Mouse (Mus musculus): ENCODE results near the gene Robo1. TPM values are rescaled to one million over a fixed set of nuclear protein-coding genes. Genes with fewer than 3 reads are reported as not detected.

The Robo1 gene
- polyA plus RNA-seq, 1 experiment from 2014 or later, result 26.8 TPM

DNA sequence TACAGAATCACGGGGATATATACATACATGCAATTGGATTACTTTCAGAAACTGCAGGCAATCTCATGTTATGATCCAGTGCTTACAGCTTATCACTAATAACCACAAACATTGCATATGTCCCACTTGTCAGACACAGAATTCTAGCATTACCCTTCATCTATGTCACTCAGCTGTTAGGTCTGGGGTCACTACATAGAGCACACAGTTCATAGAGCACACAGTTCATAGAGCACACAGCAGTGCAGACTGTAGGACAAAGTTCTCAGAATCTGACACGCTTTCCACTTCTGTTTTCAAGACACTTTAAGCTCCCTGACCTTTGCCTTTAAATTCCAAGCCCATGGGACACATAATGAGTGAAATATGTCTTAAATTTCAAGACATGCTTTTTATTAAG is 307.3 kb downstream of the Robo1 start:
- 34% methylated on average over 2 of the region's 2 CpGs for WGBS
- no peaks in the 10 kb centered on the region for H3K36me3 ChIP-seq (ENCODE audit: control insufficient read depth, insufficient read depth, low read length)
- H3K27me3 ChIP-seq (ENCODE audit: control insufficient read depth, insufficient read depth, low read depth, low read length), result no peaks in the 10 kb centered on the region
- no peak overlapping the region for H3K4me3 ChIP-seq (ENCODE audit: low read length)
- peak; percentile 47; the same call in 1 of the 2 replicates for ATAC-seq (ENCODE audit: low read depth)
- H3K4me1 ChIP-seq (replicated peaks; ENCODE audit: control insufficient read depth, insufficient read depth, low read length), result no peaks in the 10 kb centered on the region
- H3K27ac ChIP-seq (ENCODE audit: low read length), result no peak overlapping the region
- H3K9ac ChIP-seq (ENCODE audit: low read length), result no peak overlapping the region
- no peaks in the 10 kb centered on the region for H3K9me3 ChIP-seq (ENCODE audit: control insufficient read depth, low read length)
- H3K4me2 ChIP-seq (ENCODE audit: low read depth, low read length), result no peak overlapping the region

DNA sequence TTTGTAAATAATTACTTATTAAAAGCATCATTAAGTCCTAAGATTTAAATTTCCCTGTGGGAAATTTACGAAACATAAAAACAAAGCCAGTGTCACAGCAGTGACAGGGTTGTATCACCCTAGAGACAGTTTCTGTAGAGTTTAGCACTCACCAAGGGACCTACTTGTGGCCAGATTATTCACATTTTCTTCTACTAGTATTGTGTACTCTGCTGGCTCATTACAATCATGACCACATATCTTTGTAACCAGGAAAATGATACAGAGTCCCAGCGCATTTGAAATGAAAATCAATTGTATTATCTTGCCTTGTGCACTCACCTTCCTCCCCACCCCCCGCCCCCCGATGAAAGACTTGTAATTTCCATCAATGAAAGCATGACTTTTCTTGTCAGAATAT is 314.3 kb downstream of the Robo1 start:
- Histone ChIP-seq H3K4me1 (replicated peaks; ENCODE audit: control insufficient read depth, insufficient read depth, low read length) (no peaks in the 10 kb centered on the region), H3K9me3 (ENCODE audit: control insufficient read depth, low read length) (no peaks in the 10 kb centered on the region), H3K4me3 (ENCODE audit: low read length) (no peak overlapping the region), H3K27me3 (ENCODE audit: control insufficient read depth, insufficient read depth, low read depth, low read length) (no peaks in the 10 kb centered on the region), H3K36me3 (ENCODE audit: control insufficient read depth, insufficient read depth, low read length) (no peaks in the 10 kb centered on the region), H3K27ac (ENCODE audit: low read length) (no peak overlapping the region), H3K9ac (ENCODE audit: low read length) (no peak overlapping the region), H3K4me2 (ENCODE audit: low read depth, low read length) (no peak overlapping the region)
- WGBS, result 80% methylated on average over 4 of the region's 4 CpGs
- no peak for ATAC-seq (ENCODE audit: low read depth)

DNA sequence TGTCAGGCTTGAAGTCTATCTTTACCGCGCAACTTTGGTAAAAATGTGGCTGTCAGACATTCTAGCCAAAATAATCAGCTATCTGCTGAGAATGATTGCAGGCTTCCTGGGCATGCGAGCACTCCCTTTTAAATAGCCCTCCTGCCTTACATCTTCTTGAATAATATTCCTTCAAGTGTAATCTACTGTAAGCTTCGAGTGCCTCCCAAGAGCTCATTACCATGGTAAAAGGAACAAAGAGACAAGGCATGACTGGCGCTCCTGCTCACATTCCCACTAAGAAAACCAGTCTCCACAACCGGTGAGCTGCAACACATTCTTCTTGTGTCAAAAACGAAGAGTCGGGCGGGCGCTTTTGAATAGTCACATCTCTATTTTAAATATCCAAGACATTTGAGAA is 314.8 kb downstream of the Robo1 start:
- Histone ChIP-seq H3K4me3 (ENCODE audit: low read length) (no peak overlapping the region), H3K9me3 (ENCODE audit: control insufficient read depth, low read length) (no peaks in the 10 kb centered on the region), H3K4me2 (ENCODE audit: low read depth, low read length) (no peak overlapping the region), H3K27me3 (ENCODE audit: control insufficient read depth, insufficient read depth, low read depth, low read length) (no peaks in the 10 kb centered on the region), H3K4me1 (replicated peaks; ENCODE audit: control insufficient read depth, insufficient read depth, low read length) (no peaks in the 10 kb centered on the region), H3K36me3 (ENCODE audit: control insufficient read depth, insufficient read depth, low read length) (no peaks in the 10 kb centered on the region), H3K9ac (ENCODE audit: low read length) (no peak overlapping the region), H3K27ac (ENCODE audit: low read length) (no peak overlapping the region)
- 77% methylated on average over 10 of the region's 10 CpGs for WGBS
- no peak for ATAC-seq (ENCODE audit: low read depth)

- H3K27me3 ChIP-seq (ENCODE audit: control insufficient read depth, insufficient read depth, low read depth, low read length), result no peaks in the 10 kb centered on the region
- H3K9ac ChIP-seq (ENCODE audit: low read length), result no peak overlapping the region
- 38% methylated on average over 6 of the region's 7 CpGs for WGBS
- no peak overlapping the region for H3K4me3 ChIP-seq (ENCODE audit: low read length)
- no peaks in the 10 kb centered on the region for H3K36me3 ChIP-seq (ENCODE audit: control insufficient read depth, insufficient read depth, low read length)
- H3K27ac ChIP-seq (ENCODE audit: low read length), result peak overlapping the region; percentile 33; the same call in 1 of the 2 replicates
- ATAC-seq (ENCODE audit: low read depth), result peak; percentile 86
- no peaks in the 10 kb centered on the region; the same call in 1 of the 2 replicates for H3K4me1 ChIP-seq (replicated peaks; ENCODE audit: control insufficient read depth, insufficient read depth, low read length)
- no peaks in the 10 kb centered on the region for H3K9me3 ChIP-seq (ENCODE audit: control insufficient read depth, low read length)
- no peak overlapping the region for H3K4me2 ChIP-seq (ENCODE audit: low read depth, low read length)
Measured at GRCm38 (mm10) chr16:72633846-72634245, 325.7 kb downstream of the Robo1 start.

DNA sequence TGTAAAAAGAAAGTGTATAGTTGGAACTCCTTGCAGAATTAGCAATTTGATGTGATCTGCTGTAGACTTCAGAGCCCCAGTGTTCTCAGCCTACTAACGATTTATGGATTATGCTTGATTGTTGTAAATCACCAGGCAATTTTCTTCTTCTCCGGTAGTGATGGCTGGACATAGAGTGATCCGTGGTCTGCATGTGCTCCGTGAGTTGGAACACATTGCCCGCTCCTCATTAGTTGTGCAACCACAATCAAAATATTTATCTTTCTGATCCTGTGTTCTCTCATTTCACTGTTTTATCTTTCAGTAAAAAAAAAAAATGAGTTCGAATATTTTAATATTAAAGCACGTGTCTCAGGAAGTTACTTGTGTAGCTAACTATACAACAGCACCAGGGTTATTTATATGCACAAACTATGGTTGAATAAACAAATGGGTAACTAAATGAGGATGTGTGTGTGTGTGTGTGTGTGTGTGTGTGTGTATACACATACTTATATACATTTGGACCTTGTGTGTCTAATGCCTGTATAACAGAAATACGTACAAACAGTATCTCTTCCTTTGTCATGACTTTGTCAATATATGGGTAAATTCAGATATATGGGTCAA is 331.3 kb downstream of the Robo1 start:
- Histone ChIP-seq H3K27me3 (ENCODE audit: control insufficient read depth, insufficient read depth, low read depth, low read length) (no peaks in the 10 kb centered on the region), H3K4me2 (ENCODE audit: low read depth, low read length) (no peak overlapping the region), H3K4me1 (replicated peaks; ENCODE audit: control insufficient read depth, insufficient read depth, low read length) (peaks cover 12% of the 10 kb centered on the region), H3K4me3 (ENCODE audit: low read length) (no peak overlapping the region), H3K9ac (ENCODE audit: low read length) (no peak overlapping the region), H3K9me3 (ENCODE audit: control insufficient read depth, low read length) (no peaks in the 10 kb centered on the region), H3K27ac (ENCODE audit: low read length) (peak overlapping the region; percentile 74), H3K36me3 (ENCODE audit: control insufficient read depth, insufficient read depth, low read length) (no peaks in the 10 kb centered on the region)
- WGBS, result 57% methylated on average over 8 of the region's 8 CpGs
- ATAC-seq (ENCODE audit: low read depth), result peak; percentile 64

DNA sequence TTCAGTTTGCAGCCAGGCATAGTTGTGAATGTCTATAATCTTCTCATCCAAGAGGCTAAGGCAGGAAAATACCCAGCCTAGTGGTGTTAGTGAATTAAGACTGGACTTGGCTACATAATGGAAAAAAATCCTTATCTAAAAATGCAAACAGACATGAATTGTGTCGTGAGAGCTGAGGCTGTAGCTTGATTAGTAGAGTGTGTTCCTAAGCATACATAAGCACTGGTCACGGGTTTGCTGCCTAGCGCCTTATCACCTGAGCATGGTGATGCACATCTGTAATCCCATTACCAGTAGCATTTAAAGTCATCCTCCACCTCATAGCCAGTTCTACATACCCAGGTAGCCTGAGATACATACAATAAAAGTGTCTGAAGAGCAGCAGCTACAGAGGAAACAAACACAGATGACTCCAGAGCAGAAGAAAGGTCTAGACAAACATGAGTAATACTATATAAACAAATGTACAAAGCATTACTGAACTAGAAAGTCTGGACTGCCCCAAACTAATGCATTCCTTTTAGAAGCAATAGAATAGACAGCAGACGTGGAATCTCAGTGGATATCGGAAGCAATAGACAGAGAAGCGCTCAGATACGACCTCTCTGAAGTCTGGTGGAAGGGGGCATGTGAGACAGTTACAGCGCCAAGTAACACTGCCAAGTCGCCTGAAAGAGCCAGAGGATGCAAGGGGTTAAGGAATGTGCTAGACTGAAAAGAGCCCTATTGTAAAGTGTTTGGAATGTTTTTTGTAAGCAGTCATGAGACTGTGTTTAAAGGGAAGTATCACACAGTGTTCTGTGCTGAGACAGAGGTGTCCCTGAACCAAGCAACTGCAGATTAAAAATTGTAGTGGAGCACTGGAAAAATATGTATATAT is 333.1 kb downstream of the Robo1 start:
- Histone ChIP-seq H3K4me1 (replicated peaks; ENCODE audit: control insufficient read depth, insufficient read depth, low read length) (peaks cover 14% of the 10 kb centered on the region), H3K27ac (ENCODE audit: low read length) (peak overlapping the region; percentile 81), H3K27me3 (ENCODE audit: control insufficient read depth, insufficient read depth, low read depth, low read length) (no peaks in the 10 kb centered on the region), H3K36me3 (ENCODE audit: control insufficient read depth, insufficient read depth, low read length) (no peaks in the 10 kb centered on the region), H3K9ac (ENCODE audit: low read length) (no peak overlapping the region), H3K4me2 (ENCODE audit: low read depth, low read length) (no peak overlapping the region), H3K4me3 (ENCODE audit: low read length) (no peak overlapping the region), H3K9me3 (ENCODE audit: control insufficient read depth, low read length) (no peaks in the 10 kb centered on the region)
- 21% methylated on average over 9 of the region's 9 CpGs for WGBS
- ATAC-seq (ENCODE audit: low read depth), result peak; percentile 78

GRCm38 (mm10) chr16:72645890-72646289 is 337.8 kb downstream of the Robo1 start:
- H3K9me3 ChIP-seq (ENCODE audit: control insufficient read depth, low read length), result no peaks in the 10 kb centered on the region
- peaks cover 12% of the 10 kb centered on the region for H3K4me1 ChIP-seq (replicated peaks; ENCODE audit: control insufficient read depth, insufficient read depth, low read length)
- H3K27ac ChIP-seq (ENCODE audit: low read length), result peak overlapping the region; percentile 36; the same call in 1 of the 2 replicates
- peak overlapping the region; percentile 51 for H3K9ac ChIP-seq (ENCODE audit: low read length)
- H3K36me3 ChIP-seq (ENCODE audit: control insufficient read depth, insufficient read depth, low read length), result no peaks in the 10 kb centered on the region
- peak overlapping the region; percentile 38 for H3K4me3 ChIP-seq (ENCODE audit: low read length)
- peak overlapping the region; percentile 59 for H3K4me2 ChIP-seq (ENCODE audit: low read depth, low read length)
- ATAC-seq (ENCODE audit: low read depth), result no peak
- WGBS, result 7% methylated on average over 8 of the region's 8 CpGs
- H3K27me3 ChIP-seq (ENCODE audit: control insufficient read depth, insufficient read depth, low read depth, low read length), result no peaks in the 10 kb centered on the region

DNA sequence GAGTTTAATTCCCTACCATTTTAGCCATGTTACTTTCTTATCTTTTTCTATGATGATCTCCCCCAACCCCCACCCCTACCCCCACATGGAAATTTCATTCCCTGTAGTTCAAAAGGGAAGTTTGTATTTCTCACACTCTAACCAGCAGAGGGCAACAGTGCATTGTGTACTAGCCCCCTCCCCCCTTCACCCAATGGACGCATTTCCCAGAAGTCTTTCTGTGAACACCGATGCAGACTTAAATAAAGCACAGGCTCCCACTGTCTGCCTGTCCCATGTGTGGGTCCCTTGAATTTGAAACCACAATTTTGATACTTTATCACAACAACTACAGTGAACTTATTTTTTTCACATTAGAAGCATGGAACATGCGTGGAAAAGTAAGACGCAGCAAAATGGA is 341.2 kb downstream of the Robo1 start:
- H3K36me3 ChIP-seq (ENCODE audit: control insufficient read depth, insufficient read depth, low read length), result no peaks in the 10 kb centered on the region
- peak overlapping the region; percentile 22; the same call in 1 of the 2 replicates for H3K4me3 ChIP-seq (ENCODE audit: low read length)
- no peak overlapping the region for H3K9ac ChIP-seq (ENCODE audit: low read length)
- H3K27ac ChIP-seq (ENCODE audit: low read length), result no peak overlapping the region
- no peaks in the 10 kb centered on the region for H3K9me3 ChIP-seq (ENCODE audit: control insufficient read depth, low read length)
- peak overlapping the region; percentile 47 for H3K4me2 ChIP-seq (ENCODE audit: low read depth, low read length)
- WGBS, result 34% methylated on average over 4 of the region's 4 CpGs
- no peaks in the 10 kb centered on the region for H3K27me3 ChIP-seq (ENCODE audit: control insufficient read depth, insufficient read depth, low read depth, low read length)
- H3K4me1 ChIP-seq (replicated peaks; ENCODE audit: control insufficient read depth, insufficient read depth, low read length), result peaks cover 3% of the 10 kb centered on the region; the same call in 1 of the 2 replicates
- ATAC-seq (ENCODE audit: low read depth), result peak; percentile 57; the same call in 1 of the 2 replicates

DNA sequence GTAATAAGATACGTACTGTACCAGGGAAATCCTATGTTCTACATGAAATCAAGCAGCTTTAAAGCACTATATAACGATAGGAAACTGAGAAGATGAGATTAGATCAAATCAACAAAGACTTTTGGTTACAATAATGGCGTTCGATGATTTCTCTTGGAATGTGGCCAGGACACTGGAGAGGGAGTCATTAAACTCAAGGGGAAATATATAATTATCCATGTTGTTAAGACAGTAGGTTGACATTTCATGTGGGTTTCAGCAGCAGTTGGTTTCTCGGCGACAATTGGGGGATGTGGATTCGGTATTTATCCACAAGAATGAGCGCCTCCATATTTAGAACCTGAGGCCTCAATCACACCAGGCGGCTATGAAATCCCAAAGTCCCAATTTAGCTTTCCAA is 347.3 kb downstream of the Robo1 start:
- H3K4me3 ChIP-seq (ENCODE audit: low read length), result no peak overlapping the region
- no peak overlapping the region for H3K27ac ChIP-seq (ENCODE audit: low read length)
- H3K4me2 ChIP-seq (ENCODE audit: low read depth, low read length), result no peak overlapping the region
- H3K36me3 ChIP-seq (ENCODE audit: control insufficient read depth, insufficient read depth, low read length), result no peaks in the 10 kb centered on the region
- H3K9me3 ChIP-seq (ENCODE audit: control insufficient read depth, low read length), result no peaks in the 10 kb centered on the region
- no peaks in the 10 kb centered on the region for H3K27me3 ChIP-seq (ENCODE audit: control insufficient read depth, insufficient read depth, low read depth, low read length)
- H3K9ac ChIP-seq (ENCODE audit: low read length), result no peak overlapping the region
- no peaks in the 10 kb centered on the region; the same call in 1 of the 2 replicates for H3K4me1 ChIP-seq (replicated peaks; ENCODE audit: control insufficient read depth, insufficient read depth, low read length)
- WGBS, result 50% methylated on average over 9 of the region's 9 CpGs
- no peak for ATAC-seq (ENCODE audit: low read depth)

All from lung, embryonic 16.5 days (tissue).